Mouse (Mus musculus): ENCODE measurements around the gene Bdkrb2. TPM values are rescaled to one million over a fixed set of nuclear protein-coding genes. Genes with fewer than 3 reads are reported as not detected.
A peak's percentile ranks its signal among the peaks of the same experiment; 100 is the strongest.

Bdkrb2 gene
- polyA plus RNA-seq, 1 experiment from 2014 or later: 0.17 TPM

DNA sequence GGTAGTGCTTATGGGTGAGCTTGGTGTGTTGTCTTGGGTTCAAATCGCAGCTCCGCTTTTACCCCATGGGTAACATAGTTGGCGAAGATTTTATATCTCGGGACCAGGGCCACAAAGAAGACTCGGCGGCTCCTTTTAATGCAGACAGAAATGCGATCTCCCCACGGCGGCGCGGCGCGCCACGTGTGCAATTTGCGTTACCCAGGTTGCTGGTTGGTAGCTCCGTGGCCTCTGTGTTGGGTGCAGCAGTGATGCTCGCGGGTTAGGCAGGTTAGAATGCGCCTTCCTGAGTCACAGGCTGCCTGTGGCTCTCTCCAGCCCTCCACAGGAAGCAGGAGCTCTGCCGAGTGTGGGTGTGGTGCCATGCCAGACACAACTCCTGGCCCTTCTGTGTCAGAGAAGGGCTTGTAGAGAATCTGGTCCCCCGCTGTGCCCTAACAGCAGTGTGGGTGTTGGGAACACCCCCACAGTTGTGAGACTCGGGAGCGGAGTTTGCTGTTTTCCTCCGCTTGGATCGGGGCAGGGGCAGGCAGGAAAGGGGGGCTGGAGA, 775 bp downstream of the Bdkrb2 start:
- Histone ChIP-seq H3K27me3 (ENCODE audit: control insufficient read depth, insufficient read depth, low read length) (peaks cover 26% of the 10 kb centered on the region), H3K4me3 (ENCODE audit: low read depth, low read length) (peak overlapping the region; percentile 20), H3K9me3 (ENCODE audit: control insufficient read depth, low read length) (no peaks in the 10 kb centered on the region), H3K9ac (ENCODE audit: low read length) (no peak overlapping the region; the same call in 1 of the 2 replicates), H3K4me1 (ENCODE audit: control insufficient read depth, insufficient read depth, low read length) (peaks cover 10% of the 10 kb centered on the region; the same call in 1 of the 2 replicates), H3K36me3 (ENCODE audit: control insufficient read depth, insufficient read depth, low read length) (no peaks in the 10 kb centered on the region), H3K4me2 (ENCODE audit: low read depth) (peak overlapping the region; percentile 55), H3K27ac (ENCODE audit: low read depth, low read length) (no peak overlapping the region)
- DNase-seq (ENCODE audit: low spot score) (no peak), ATAC-seq (ENCODE audit: insufficient read depth, low FRiP score, low TSS enrichment) (no peak)
- WGBS: 12% methylated on average over 25 of the region's 25 CpGs

DNA sequence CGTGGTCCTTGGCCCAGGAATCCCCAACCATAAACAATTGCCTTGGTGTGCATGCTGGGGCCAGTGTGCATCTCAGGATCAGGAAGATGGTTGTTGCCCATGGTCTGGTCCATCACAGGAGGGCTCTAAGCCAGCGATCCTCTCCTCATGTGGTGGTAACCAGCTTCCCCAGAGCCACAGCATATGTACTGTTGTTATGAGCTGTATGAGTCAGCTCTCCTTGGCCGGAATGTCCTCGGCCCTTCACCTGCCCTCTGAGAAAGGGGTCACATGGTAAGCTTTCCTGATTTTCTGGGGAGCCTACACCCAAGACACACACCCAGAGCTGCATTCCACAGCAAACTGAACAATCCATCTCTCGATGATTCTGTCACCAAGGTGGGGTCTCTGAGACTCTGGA, 2.2 kb downstream of the Bdkrb2 start:
- H3K27me3 ChIP-seq (ENCODE audit: control insufficient read depth, insufficient read depth, low read length): peaks cover 26% of the 10 kb centered on the region
- no peak for DNase-seq (ENCODE audit: low spot score)
- H3K36me3 ChIP-seq (ENCODE audit: control insufficient read depth, insufficient read depth, low read length): no peaks in the 10 kb centered on the region
- 76% methylated on average over 5 of the region's 5 CpGs for WGBS
- no peaks in the 10 kb centered on the region for H3K9me3 ChIP-seq (ENCODE audit: control insufficient read depth, low read length)
- no peak overlapping the region for H3K9ac ChIP-seq (ENCODE audit: low read length)
- H3K4me3 ChIP-seq (ENCODE audit: low read depth, low read length): no peak overlapping the region
- H3K27ac ChIP-seq (ENCODE audit: low read depth, low read length): no peak overlapping the region
- no peak for ATAC-seq (ENCODE audit: insufficient read depth, low FRiP score, low TSS enrichment)
- H3K4me1 ChIP-seq (ENCODE audit: control insufficient read depth, insufficient read depth, low read length): peaks cover 10% of the 10 kb centered on the region; the same call in 1 of the 2 replicates
- H3K4me2 ChIP-seq (ENCODE audit: low read depth): no peak overlapping the region

DNA sequence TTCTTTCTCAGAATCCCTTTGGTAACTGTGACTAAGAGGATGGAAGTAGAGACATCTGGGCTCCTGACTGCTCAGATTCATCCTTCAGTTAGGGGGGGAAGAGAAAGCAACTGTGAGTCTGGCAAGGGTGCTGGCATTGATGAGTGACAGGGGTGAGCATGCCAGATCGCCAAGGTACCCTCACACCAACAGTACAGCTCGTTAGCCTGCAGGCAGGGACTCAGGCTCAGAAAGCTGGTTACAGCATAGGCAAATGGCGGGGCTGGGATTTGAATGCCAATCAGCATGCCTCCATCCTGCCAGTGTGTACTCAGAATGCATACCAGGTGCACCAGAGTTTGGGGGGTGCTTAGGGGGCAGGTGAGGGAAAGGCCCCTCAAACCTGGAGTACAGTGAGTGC, 8.8 kb downstream of the Bdkrb2 start:
- Histone ChIP-seq H3K36me3 (ENCODE audit: control insufficient read depth, insufficient read depth, low read length) (no peaks in the 10 kb centered on the region), H3K9me3 (ENCODE audit: control insufficient read depth, low read length) (no peaks in the 10 kb centered on the region), H3K9ac (ENCODE audit: low read length) (no peak overlapping the region), H3K27ac (ENCODE audit: low read depth, low read length) (no peak overlapping the region), H3K4me3 (ENCODE audit: low read depth, low read length) (no peak overlapping the region), H3K4me1 (ENCODE audit: control insufficient read depth, insufficient read depth, low read length) (no peaks in the 10 kb centered on the region), H3K4me2 (ENCODE audit: low read depth) (no peak overlapping the region), H3K27me3 (ENCODE audit: control insufficient read depth, insufficient read depth, low read length) (no peaks in the 10 kb centered on the region)
- 73% methylated on average over 3 of the region's 3 CpGs for WGBS
- DNase-seq (ENCODE audit: low spot score) (no peak), ATAC-seq (ENCODE audit: insufficient read depth, low FRiP score, low TSS enrichment) (no peak)

DNA sequence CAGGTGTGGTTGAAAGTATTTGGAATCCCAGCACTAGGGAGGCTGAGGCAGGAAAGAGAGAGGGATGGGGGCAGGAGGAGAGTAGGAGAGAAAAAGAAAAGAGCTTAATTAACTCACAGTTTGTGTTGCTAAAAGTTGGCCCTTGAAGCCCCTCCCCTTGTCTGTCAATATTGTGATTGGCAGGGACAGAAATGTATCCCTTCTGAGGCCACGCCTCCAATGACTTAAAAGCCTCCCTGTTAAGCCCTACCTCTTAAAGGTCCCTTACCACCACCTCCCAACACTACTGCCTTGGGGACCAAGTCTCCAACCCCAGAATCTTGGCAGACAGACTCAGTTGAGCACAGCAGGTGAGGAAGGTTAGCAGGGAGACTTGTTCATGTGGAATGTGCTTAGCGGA, 9.6 kb downstream of the Bdkrb2 start:
- H3K27me3 ChIP-seq (ENCODE audit: control insufficient read depth, insufficient read depth, low read length): no peaks in the 10 kb centered on the region
- no peak overlapping the region for H3K4me2 ChIP-seq (ENCODE audit: low read depth)
- no peak for DNase-seq (ENCODE audit: low spot score)
- ATAC-seq (ENCODE audit: insufficient read depth, low FRiP score, low TSS enrichment): no peak
- no peaks in the 10 kb centered on the region for H3K4me1 ChIP-seq (ENCODE audit: control insufficient read depth, insufficient read depth, low read length)
- no peaks in the 10 kb centered on the region for H3K9me3 ChIP-seq (ENCODE audit: control insufficient read depth, low read length)
- WGBS: 77% methylated on average over 2 of the region's 2 CpGs
- H3K27ac ChIP-seq (ENCODE audit: low read depth, low read length): no peak overlapping the region
- no peak overlapping the region for H3K9ac ChIP-seq (ENCODE audit: low read length)
- H3K4me3 ChIP-seq (ENCODE audit: low read depth, low read length): no peak overlapping the region
- no peaks in the 10 kb centered on the region for H3K36me3 ChIP-seq (ENCODE audit: control insufficient read depth, insufficient read depth, low read length)

DNA sequence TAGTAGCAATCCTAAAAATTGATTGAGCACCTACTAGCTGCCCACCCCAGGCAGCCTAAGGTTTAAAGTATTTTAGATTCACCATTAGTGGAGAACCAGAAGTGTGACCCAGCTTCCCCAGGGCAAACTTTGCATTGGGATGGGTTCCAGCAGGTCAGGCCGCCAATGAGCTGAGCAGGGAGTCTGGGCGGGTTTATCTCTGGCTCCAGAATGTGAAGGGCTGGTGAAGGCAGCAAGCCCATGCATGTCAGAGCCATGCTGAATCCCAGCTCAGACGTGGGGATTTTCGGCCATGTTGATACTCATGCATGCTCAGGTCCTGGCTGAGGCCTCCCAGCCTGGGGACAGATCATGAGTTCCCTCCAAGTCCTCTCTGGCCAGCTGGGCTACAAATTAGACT, 11.3 kb downstream of the Bdkrb2 start:
- H3K4me2 ChIP-seq (ENCODE audit: low read depth): no peak overlapping the region
- WGBS: 85% methylated on average over 4 of the region's 4 CpGs
- no peak for DNase-seq (ENCODE audit: low spot score)
- no peaks in the 10 kb centered on the region for H3K27me3 ChIP-seq (ENCODE audit: control insufficient read depth, insufficient read depth, low read length)
- no peak overlapping the region for H3K9ac ChIP-seq (ENCODE audit: low read length)
- no peaks in the 10 kb centered on the region for H3K36me3 ChIP-seq (ENCODE audit: control insufficient read depth, insufficient read depth, low read length)
- no peaks in the 10 kb centered on the region for H3K9me3 ChIP-seq (ENCODE audit: control insufficient read depth, low read length)
- no peak for ATAC-seq (ENCODE audit: insufficient read depth, low FRiP score, low TSS enrichment)
- H3K4me3 ChIP-seq (ENCODE audit: low read depth, low read length): no peak overlapping the region
- H3K27ac ChIP-seq (ENCODE audit: low read depth, low read length): no peak overlapping the region
- no peaks in the 10 kb centered on the region for H3K4me1 ChIP-seq (ENCODE audit: control insufficient read depth, insufficient read depth, low read length)

DNA sequence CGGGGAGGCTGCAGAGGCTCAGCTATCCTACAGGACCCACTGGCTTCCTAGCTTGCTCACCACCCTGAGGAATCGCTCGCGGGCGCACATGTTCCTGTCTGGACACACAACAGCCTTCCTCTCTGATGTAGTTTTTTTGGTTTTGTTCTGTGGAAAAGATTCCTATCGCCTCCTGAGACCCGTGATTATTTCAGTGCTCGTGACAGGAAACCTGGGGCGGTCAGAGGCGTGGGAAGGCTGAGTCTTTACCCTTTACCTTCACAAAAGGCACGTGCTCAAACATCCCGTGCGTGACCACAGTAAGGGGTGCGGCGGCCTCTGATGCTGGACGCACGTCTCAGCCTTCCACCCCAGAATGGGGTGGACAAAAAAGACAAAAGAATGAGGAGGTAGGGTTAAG, 17.5 kb downstream of the Bdkrb2 start:
- ATAC-seq (ENCODE audit: insufficient read depth, low FRiP score, low TSS enrichment) (no peak), DNase-seq (ENCODE audit: low spot score) (no peak)
- WGBS: 81% methylated on average over 17 of the region's 17 CpGs
- Histone ChIP-seq H3K9me3 (ENCODE audit: control insufficient read depth, low read length) (no peaks in the 10 kb centered on the region), H3K27ac (ENCODE audit: low read depth, low read length) (no peak overlapping the region), H3K4me3 (ENCODE audit: low read depth, low read length) (no peak overlapping the region), H3K36me3 (ENCODE audit: control insufficient read depth, insufficient read depth, low read length) (no peaks in the 10 kb centered on the region), H3K4me1 (ENCODE audit: control insufficient read depth, insufficient read depth, low read length) (0 out of 2 replicates have a peak, but pooled peaks cover 3% of the 10 kb centered on the region), H3K9ac (ENCODE audit: low read length) (no peak overlapping the region), H3K4me2 (ENCODE audit: low read depth) (no peak overlapping the region), H3K27me3 (ENCODE audit: control insufficient read depth, insufficient read depth, low read length) (no peaks in the 10 kb centered on the region)

DNA sequence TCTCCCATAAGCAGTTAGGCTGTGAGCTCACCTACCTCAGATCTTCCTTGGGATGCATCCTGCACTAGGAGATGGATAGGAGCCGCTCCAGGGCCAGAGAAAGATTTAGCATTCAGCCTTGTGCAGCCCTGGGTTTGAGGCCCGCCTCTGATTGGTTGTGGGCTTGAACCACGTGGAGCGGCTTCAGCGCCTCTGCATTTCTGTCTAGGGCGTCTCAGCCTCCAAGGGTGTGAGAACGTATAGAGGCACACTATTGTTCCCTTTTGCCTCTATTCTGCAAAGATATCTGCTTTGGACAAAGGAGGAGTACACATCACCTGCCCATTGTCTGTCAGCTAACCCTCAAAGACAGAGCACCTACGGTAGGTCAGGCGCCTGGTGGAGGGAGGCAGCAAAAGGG, 19.5 kb downstream of the Bdkrb2 start:
- Histone ChIP-seq H3K9me3 (ENCODE audit: control insufficient read depth, low read length) (no peaks in the 10 kb centered on the region), H3K36me3 (ENCODE audit: control insufficient read depth, insufficient read depth, low read length) (no peaks in the 10 kb centered on the region), H3K9ac (ENCODE audit: low read length) (no peak overlapping the region), H3K4me2 (ENCODE audit: low read depth) (no peak overlapping the region), H3K4me3 (ENCODE audit: low read depth, low read length) (no peak overlapping the region), H3K27ac (ENCODE audit: low read depth, low read length) (no peak overlapping the region), H3K27me3 (ENCODE audit: control insufficient read depth, insufficient read depth, low read length) (no peaks in the 10 kb centered on the region), H3K4me1 (ENCODE audit: control insufficient read depth, insufficient read depth, low read length) (0 out of 2 replicates have a peak, but pooled peaks cover 3% of the 10 kb centered on the region)
- no peak for DNase-seq (ENCODE audit: low spot score)
- 53% methylated on average over 9 of the region's 9 CpGs for WGBS
- no peak for ATAC-seq (ENCODE audit: insufficient read depth, low FRiP score, low TSS enrichment)

DNA sequence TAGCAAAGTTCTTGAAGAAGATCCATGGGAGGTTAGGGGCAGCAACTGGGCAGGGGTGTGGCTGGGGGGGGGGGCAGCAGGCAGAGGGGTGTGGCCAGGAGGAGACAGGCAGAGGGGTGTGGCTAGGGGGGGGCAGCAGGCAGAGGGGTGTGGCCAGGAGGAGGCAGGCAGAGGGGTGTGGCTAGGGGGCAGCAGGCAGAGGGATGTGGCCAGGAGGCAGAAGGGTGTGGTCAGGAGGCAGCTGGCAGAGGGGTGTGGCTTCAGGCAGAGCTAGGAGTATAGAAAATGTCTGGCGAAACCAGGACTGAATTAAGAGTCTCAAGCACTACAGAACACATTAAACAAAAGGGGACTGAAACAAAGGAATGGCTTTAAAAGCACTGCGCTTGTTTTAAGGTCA, 20.5 kb downstream of the Bdkrb2 start:
- Histone ChIP-seq H3K9ac (ENCODE audit: low read length) (no peak overlapping the region), H3K4me2 (ENCODE audit: low read depth) (no peak overlapping the region), H3K36me3 (ENCODE audit: control insufficient read depth, insufficient read depth, low read length) (no peaks in the 10 kb centered on the region), H3K4me3 (ENCODE audit: low read depth, low read length) (no peak overlapping the region), H3K27me3 (ENCODE audit: control insufficient read depth, insufficient read depth, low read length) (no peaks in the 10 kb centered on the region), H3K27ac (ENCODE audit: low read depth, low read length) (no peak overlapping the region), H3K4me1 (ENCODE audit: control insufficient read depth, insufficient read depth, low read length) (0 out of 2 replicates have a peak, but pooled peaks cover 3% of the 10 kb centered on the region), H3K9me3 (ENCODE audit: control insufficient read depth, low read length) (no peaks in the 10 kb centered on the region)
- ATAC-seq (ENCODE audit: insufficient read depth, low FRiP score, low TSS enrichment) (peak; percentile 57; the same call in 1 of the 2 replicates), DNase-seq (ENCODE audit: low spot score) (no peak)
- WGBS: 16% methylated on average over 2 of the region's 2 CpGs

DNA sequence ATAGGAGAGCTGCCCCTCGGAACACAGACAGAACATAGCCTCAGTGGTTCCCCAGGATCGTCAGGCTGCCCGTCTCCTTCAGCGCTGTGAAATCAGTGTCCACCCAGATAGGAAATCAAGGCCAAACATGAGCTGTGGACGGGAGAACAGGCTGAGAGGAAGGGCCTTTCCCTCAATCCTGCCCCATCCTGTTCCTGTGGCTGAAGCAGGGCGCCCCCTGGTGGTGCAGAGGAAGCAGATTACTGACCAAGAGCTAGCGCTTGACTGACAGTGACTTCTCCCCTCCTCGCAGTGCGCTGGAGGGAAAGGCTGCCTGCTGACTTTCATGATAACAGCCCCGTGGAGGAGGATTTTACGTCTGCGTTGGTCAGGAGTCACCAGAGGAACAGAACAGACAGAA, 21.8 kb downstream of the Bdkrb2 start:
- H3K4me2 ChIP-seq (ENCODE audit: low read depth): no peak overlapping the region
- DNase-seq (ENCODE audit: low spot score) (peak; percentile 82), ATAC-seq (ENCODE audit: insufficient read depth, low FRiP score, low TSS enrichment) (0 out of 2 replicates have a peak, but pooled peaks have one; percentile 33)
- no peaks in the 10 kb centered on the region for H3K36me3 ChIP-seq (ENCODE audit: control insufficient read depth, insufficient read depth, low read length)
- H3K27me3 ChIP-seq (ENCODE audit: control insufficient read depth, insufficient read depth, low read length): no peaks in the 10 kb centered on the region
- no peak overlapping the region for H3K27ac ChIP-seq (ENCODE audit: low read depth, low read length)
- H3K4me1 ChIP-seq (ENCODE audit: control insufficient read depth, insufficient read depth, low read length): 0 out of 2 replicates have a peak, but pooled peaks cover 3% of the 10 kb centered on the region
- H3K4me3 ChIP-seq (ENCODE audit: low read depth, low read length): no peak overlapping the region
- no peaks in the 10 kb centered on the region for H3K9me3 ChIP-seq (ENCODE audit: control insufficient read depth, low read length)
- no peak overlapping the region for H3K9ac ChIP-seq (ENCODE audit: low read length)
- 12% methylated on average over 12 of the region's 12 CpGs for WGBS

Measured in neural tube, embryonic 11.5 days (tissue).